Mouse (Mus musculus) colon, adult 2 months (tissue): ENCODE results near the gene Smarcd3. TPM values are rescaled to one million over a fixed set of nuclear protein-coding genes. Genes with fewer than 3 reads are reported as not detected.

Experiments
- polyA plus RNA-seq: library from polyadenylated mRNA; depleted of rRNA; stranded (reverse); fragments of >200 nt; gene quantifications from 2 replicates; pipeline ENCODE4 v1.2.3, GENCODE M21; 2012; rRNA removed

Gene Smarcd3
- polyA plus RNA-seq = 26.0 and 26.6 TPM in 2 replicates

GRCm38 (mm10) chr5:24623986-24624821 is at the start of gene Smarcd3:
TSS of gene Smarcd3 (minus strand) at chr5:24624411.

GRCm38 (mm10) chr5:24586547-24587199 is 37.5 kb downstream of the Smarcd3 start, which contains the start of gene Chpf2:
TSS of gene Chpf2 (plus strand) at chr5:24586741.

GRCm38 (mm10) chr5:24577183-24577929 is 46.9 kb downstream of the Smarcd3 start, which contains the start of gene Abcf2:
TSS of gene Abcf2 (minus strand) at chr5:24577467.

GRCm38 (mm10) chr5:24556709-24557108 is 67.5 kb downstream of the Smarcd3 start, which contains the start of gene 4931409K22Rik:
TSS of gene 4931409K22Rik (minus strand) at chr5:24556809.

Other genes starting within 250 kb of the Smarcd3 start
- gene Atg9b, start 232.3 kb downstream of the Smarcd3 start, polyA plus RNA-seq = 2.7 and 3.1 TPM in 2 replicates
- gene Abcb8, start 230.7 kb downstream of the Smarcd3 start, polyA plus RNA-seq = 87.7 and 110 TPM in 2 replicates
- 0.24 and 0.58 TPM in 2 replicates for gene Asic3, start 211.0 kb downstream of the Smarcd3 start, polyA plus RNA-seq
- 54.6 and 65.0 TPM in 2 replicates for gene Cdk5, start 200.9 kb downstream of the Smarcd3 start, polyA plus RNA-seq
- 204 and 219 TPM in 2 replicates for gene Slc4a2, start 200.6 kb downstream of the Smarcd3 start, polyA plus RNA-seq
- gene Fastk, start 179.1 kb downstream of the Smarcd3 start, polyA plus RNA-seq = 383 and 498 TPM in 2 replicates
- 132 and 162 TPM in 2 replicates for gene Tmub1, start 176.6 kb downstream of the Smarcd3 start, polyA plus RNA-seq
- gene Agap3, start 172.2 kb downstream of the Smarcd3 start, polyA plus RNA-seq = 67.4 and 75.9 TPM in 2 replicates
- gene Gbx1, start 97.2 kb downstream of the Smarcd3 start, polyA plus RNA-seq = not detected in 2 replicates
- gene Asb10, start 83.4 kb downstream of the Smarcd3 start, polyA plus RNA-seq = 0.73 and 1.3 TPM in 2 replicates
- not detected in 2 replicates for gene 4931409K22Rik, start 67.6 kb downstream of the Smarcd3 start, polyA plus RNA-seq
- 33.0 and 34.9 TPM in 2 replicates for gene Abcf2, start 46.9 kb downstream of the Smarcd3 start, polyA plus RNA-seq
- gene Chpf2, start 37.7 kb downstream of the Smarcd3 start, polyA plus RNA-seq = 39.3 and 45.2 TPM in 2 replicates
- 33.6 and 40.7 TPM in 2 replicates for gene Nub1, start 61.1 kb upstream of the Smarcd3 start, polyA plus RNA-seq
- 0.77 and 1.3 TPM in 2 replicates for gene Wdr86, start 106.3 kb upstream of the Smarcd3 start, polyA plus RNA-seq
- gene Crygn, start 133.6 kb upstream of the Smarcd3 start, polyA plus RNA-seq = 6.9 TPM in 1 of 2 replicates, not detected in the other
- gene Rheb, start 218.2 kb upstream of the Smarcd3 start, polyA plus RNA-seq = 19.9 and 27.1 TPM in 2 replicates